In the genomic region with DNA sequence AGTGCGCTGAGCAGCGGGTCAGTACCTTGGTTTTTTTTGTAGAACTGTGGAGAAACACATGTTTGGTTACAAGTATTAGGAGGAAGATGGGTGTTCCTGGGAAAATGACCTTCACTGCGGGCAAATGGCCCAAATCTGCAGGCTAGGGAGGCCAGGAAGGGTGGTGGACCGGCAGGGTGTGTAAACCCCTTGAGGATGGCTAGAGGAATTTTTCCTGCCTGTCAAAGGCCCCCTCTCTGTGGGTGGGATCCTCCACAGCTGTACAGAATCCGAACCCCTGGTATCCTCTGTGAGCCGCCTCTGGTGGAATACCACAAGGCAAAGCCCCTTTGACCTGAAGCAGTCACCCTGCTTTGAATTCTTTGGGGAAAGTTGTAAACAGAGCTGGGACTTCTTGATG, we compare ENCODE assay signal across 12 mouse cellular contexts.
DNase-seq lines count a peak whose midpoint lies in the region; ATAC-seq and TF ChIP-seq lines count a peak whose summit lies in the region.
"Had no signal": no experiment of that assay in that cellular context is flagged by ENCODE, and none has a peak within 500 bp of the region (broad histone marks: within the 10 kb centered on the region; RNA-seq: fewer than 3 reads in every experiment).

No protein-coding gene starts in this region.

- DNase-seq in kidney, postnatal 0 days (ENCODE audit: low spot score): no peak
- DNase-seq in kidney, postnatal 25 days: no peak
- DNase-seq in gastrocnemius, adult 18-20 months (ENCODE audit: low spot score): peak; percentile 36
- peak; percentile 99 for DNase-seq in heart, adult 11 months
- peak; percentile 61 for DNase-seq in heart, postnatal 25 days (ENCODE audit: low spot score)
- DNase-seq in spleen, adult 18-20 months: no peak
- no peak for DNase-seq in retina, embryonic 14.5 days (ENCODE audit: low spot score)
- DNase-seq: liver, embryonic 13.5 days had no signal

- no peak for ATAC-seq in kidney, postnatal 0 days (replicated peaks; ENCODE audit: low FRiP score, low read depth)
- ATAC-seq in granulocyte monocyte progenitor cell, adult 5-6 weeks (replicated peaks; ENCODE audit: poor library complexity, severe bottlenecking): no peak
- ATAC-seq: inflammation-experienced regulatory T-cells, adult 6 months; midbrain, embryonic 15.5 days had no signal

- no peaks in the 10 kb centered on the region for H3K27me3 ChIP-seq in kidney, postnatal 0 days (ENCODE audit: insufficient read depth, low read length)
- H3K27me3 ChIP-seq: liver, embryonic 13.5 days; midbrain, embryonic 15.5 days had no signal

- H3K36me3 ChIP-seq in kidney, postnatal 0 days (ENCODE audit: insufficient read depth, low read length): no peaks in the 10 kb centered on the region
- H3K36me3 ChIP-seq: liver, embryonic 13.5 days; midbrain, embryonic 15.5 days had no signal

- no peak for TF ChIP-seq CTCF in kidney, postnatal 0 days (IDR thresholded peaks at IDR 0.05; ENCODE audit: low read depth)

- no peak overlapping the region for H3K4me3 ChIP-seq in kidney, postnatal 0 days (replicated peaks; ENCODE audit: low read depth, low read length)
- H3K4me3 ChIP-seq: erythroblast, embryonic 14.5 days; liver, embryonic 13.5 days; midbrain, embryonic 15.5 days had no signal

- intact Hi-C loops in heart, postnatal 25 days (cut with DNase I): no loop called here

- no peak overlapping the region for H3K9ac ChIP-seq in kidney, postnatal 0 days (ENCODE audit: low read depth, low read length)
- H3K9ac ChIP-seq: liver, embryonic 13.5 days; midbrain, embryonic 15.5 days had no signal

- no peak overlapping the region for H3K4me2 ChIP-seq in kidney, postnatal 0 days (ENCODE audit: low read length)
- H3K4me2 ChIP-seq: liver, embryonic 13.5 days; midbrain, embryonic 15.5 days had no signal

- H3K9me3 ChIP-seq in kidney, postnatal 0 days (replicated peaks; ENCODE audit: low read length): no peaks in the 10 kb centered on the region
- H3K9me3 ChIP-seq: liver, embryonic 13.5 days; midbrain, embryonic 15.5 days had no signal

- H3K4me1 ChIP-seq in kidney, postnatal 0 days (replicated peaks; ENCODE audit: insufficient read depth, low read length): no peaks in the 10 kb centered on the region
- H3K4me1 ChIP-seq: liver, embryonic 13.5 days; midbrain, embryonic 15.5 days had no signal

- 0 out of 2 replicates have a peak overlapping the region, but pooled peaks have one; percentile 8 for H3K27ac ChIP-seq in kidney, postnatal 0 days
- H3K27ac ChIP-seq: liver, embryonic 13.5 days; midbrain, embryonic 15.5 days had no signal

- WGBS in kidney, postnatal 0 days: 37% methylated on average over 6 of the region's 6 CpGs

Comparison
In these comparisons a context has a peak if more than half of its experiments do, and no peak if none do; other contexts are left out.
1. DNase-seq: peak in gastrocnemius, adult 18-20 months (single experiment), heart, adult 11 months (single experiment) and heart, postnatal 25 days (single experiment); none in kidney, postnatal 0 days (single experiment), kidney, postnatal 25 days (0 of 2), spleen, adult 18-20 months (0 of 2) and retina, embryonic 14.5 days (single experiment).